Mouse (Mus musculus): Measurements from ENCODE around the gene Osbpl11. TPM values are rescaled to one million over a fixed set of nuclear protein-coding genes. Genes with fewer than 3 reads are reported as not detected.

The Osbpl11 gene
- polyA plus RNA-seq, 1 experiment, result 10.8 TPM

- Histone ChIP-seq H3K36me3 (ENCODE audit: control insufficient read depth, insufficient read depth, low read length) (no peaks in the 10 kb centered on the region), H3K27ac (ENCODE audit: control insufficient read depth, insufficient read depth, low read depth, low read length) (peak within 1 kb of the TSS; percentile 90), H3K27me3 (ENCODE audit: control insufficient read depth, insufficient read depth, low read length) (no peaks in the 10 kb centered on the region), H3K4me1 (ENCODE audit: control insufficient read depth, insufficient read depth, low read length) (peaks cover 6% of the 10 kb centered on the region), H3K4me3 (ENCODE audit: control insufficient read depth, low read depth, low read length) (peak within 1 kb of the TSS; percentile 98)
- TF ChIP-seq POLR2A (IDR thresholded peaks at IDR 0.05; ENCODE audit: control insufficient read depth, low read depth, low read length), result peak; percentile 60
- no peak for TF ChIP-seq CTCF (IDR thresholded peaks at IDR 0.05; ENCODE audit: control insufficient read depth, insufficient read depth, insufficient replicate concordance, low read depth, low read length)
Measured at GRCm38 (mm10) chr16:33251194-33252051, 66.6 kb downstream of the Osbpl11 start, which contains the start of gene Snx4. Snx4 (plus strand) TSS chr16:33251442.

- Histone ChIP-seq H3K4me3 (ENCODE audit: control insufficient read depth, low read depth, low read length) (no peak overlapping the region), H3K4me1 (ENCODE audit: control insufficient read depth, insufficient read depth, low read length) (peaks cover 6% of the 10 kb centered on the region), H3K36me3 (ENCODE audit: control insufficient read depth, insufficient read depth, low read length) (no peaks in the 10 kb centered on the region), H3K27me3 (ENCODE audit: control insufficient read depth, insufficient read depth, low read length) (no peaks in the 10 kb centered on the region), H3K27ac (ENCODE audit: control insufficient read depth, insufficient read depth, low read depth, low read length) (no peak overlapping the region)
- TF ChIP-seq POLR2A (IDR thresholded peaks at IDR 0.05; ENCODE audit: control insufficient read depth, low read depth, low read length), result no peak
- TF ChIP-seq CTCF (IDR thresholded peaks at IDR 0.05; ENCODE audit: control insufficient read depth, insufficient read depth, insufficient replicate concordance, low read depth, low read length), result no peak
Measured at GRCm38 (mm10) chr16:33255601-33256000, 70.7 kb downstream of the Osbpl11 start.

GRCm38 (mm10) chr16:33258530-33258929 lies 73.7 kb downstream of the Osbpl11 start:
- H3K4me1 ChIP-seq (ENCODE audit: control insufficient read depth, insufficient read depth, low read length), result no peaks in the 10 kb centered on the region
- no peak for TF ChIP-seq POLR2A (IDR thresholded peaks at IDR 0.05; ENCODE audit: control insufficient read depth, low read depth, low read length)
- no peak for TF ChIP-seq CTCF (IDR thresholded peaks at IDR 0.05; ENCODE audit: control insufficient read depth, insufficient read depth, insufficient replicate concordance, low read depth, low read length)
- H3K27ac ChIP-seq (ENCODE audit: control insufficient read depth, insufficient read depth, low read depth, low read length), result no peak overlapping the region
- no peaks in the 10 kb centered on the region for H3K36me3 ChIP-seq (ENCODE audit: control insufficient read depth, insufficient read depth, low read length)
- no peaks in the 10 kb centered on the region for H3K27me3 ChIP-seq (ENCODE audit: control insufficient read depth, insufficient read depth, low read length)
- H3K4me3 ChIP-seq (ENCODE audit: control insufficient read depth, low read depth, low read length), result no peak overlapping the region

- Histone ChIP-seq H3K36me3 (ENCODE audit: control insufficient read depth, insufficient read depth, low read length) (no peaks in the 10 kb centered on the region; the same call in 1 of the 2 replicates), H3K4me1 (ENCODE audit: control insufficient read depth, insufficient read depth, low read length) (no peaks in the 10 kb centered on the region), H3K27me3 (ENCODE audit: control insufficient read depth, insufficient read depth, low read length) (no peaks in the 10 kb centered on the region), H3K27ac (ENCODE audit: control insufficient read depth, insufficient read depth, low read depth, low read length) (no peak overlapping the region), H3K4me3 (ENCODE audit: control insufficient read depth, low read depth, low read length) (no peak overlapping the region)
- no peak for TF ChIP-seq CTCF (IDR thresholded peaks at IDR 0.05; ENCODE audit: control insufficient read depth, insufficient read depth, insufficient replicate concordance, low read depth, low read length)
- TF ChIP-seq POLR2A (IDR thresholded peaks at IDR 0.05; ENCODE audit: control insufficient read depth, low read depth, low read length), result no peak
Measured at GRCm38 (mm10) chr16:33259824-33260223, 75.0 kb downstream of the Osbpl11 start.

- no peaks in the 10 kb centered on the region; the same call in none of the 2 replicates for H3K36me3 ChIP-seq (ENCODE audit: control insufficient read depth, insufficient read depth, low read length)
- H3K27ac ChIP-seq (ENCODE audit: control insufficient read depth, insufficient read depth, low read depth, low read length), result no peak overlapping the region
- TF ChIP-seq POLR2A (IDR thresholded peaks at IDR 0.05; ENCODE audit: control insufficient read depth, low read depth, low read length) (no peak), CTCF (IDR thresholded peaks at IDR 0.05; ENCODE audit: control insufficient read depth, insufficient read depth, insufficient replicate concordance, low read depth, low read length) (no peak)
- no peak overlapping the region for H3K4me3 ChIP-seq (ENCODE audit: control insufficient read depth, low read depth, low read length)
- no peaks in the 10 kb centered on the region for H3K27me3 ChIP-seq (ENCODE audit: control insufficient read depth, insufficient read depth, low read length)
- no peaks in the 10 kb centered on the region for H3K4me1 ChIP-seq (ENCODE audit: control insufficient read depth, insufficient read depth, low read length)
Measured at GRCm38 (mm10) chr16:33260825-33261224, 76.0 kb downstream of the Osbpl11 start.

GRCm38 (mm10) chr16:33261584-33262061 lies 76.8 kb downstream of the Osbpl11 start:
- no peaks in the 10 kb centered on the region for H3K27me3 ChIP-seq (ENCODE audit: control insufficient read depth, insufficient read depth, low read length)
- no peak overlapping the region; the same call in 1 of the 2 replicates for H3K27ac ChIP-seq (ENCODE audit: control insufficient read depth, insufficient read depth, low read depth, low read length)
- no peaks in the 10 kb centered on the region for H3K4me1 ChIP-seq (ENCODE audit: control insufficient read depth, insufficient read depth, low read length)
- TF ChIP-seq CTCF (IDR thresholded peaks at IDR 0.05; ENCODE audit: control insufficient read depth, insufficient read depth, insufficient replicate concordance, low read depth, low read length) (no peak), POLR2A (IDR thresholded peaks at IDR 0.05; ENCODE audit: control insufficient read depth, low read depth, low read length) (no peak)
- H3K36me3 ChIP-seq (ENCODE audit: control insufficient read depth, insufficient read depth, low read length), result peaks cover 3% of the 10 kb centered on the region
- H3K4me3 ChIP-seq (ENCODE audit: control insufficient read depth, low read depth, low read length), result no peak overlapping the region

GRCm38 (mm10) chr16:33262096-33262495 lies 77.2 kb downstream of the Osbpl11 start:
- no peaks in the 10 kb centered on the region for H3K27me3 ChIP-seq (ENCODE audit: control insufficient read depth, insufficient read depth, low read length)
- H3K4me1 ChIP-seq (ENCODE audit: control insufficient read depth, insufficient read depth, low read length), result no peaks in the 10 kb centered on the region
- H3K36me3 ChIP-seq (ENCODE audit: control insufficient read depth, insufficient read depth, low read length), result peaks cover 4% of the 10 kb centered on the region
- no peak overlapping the region for H3K27ac ChIP-seq (ENCODE audit: control insufficient read depth, insufficient read depth, low read depth, low read length)
- TF ChIP-seq CTCF (IDR thresholded peaks at IDR 0.05; ENCODE audit: control insufficient read depth, insufficient read depth, insufficient replicate concordance, low read depth, low read length) (no peak), POLR2A (IDR thresholded peaks at IDR 0.05; ENCODE audit: control insufficient read depth, low read depth, low read length) (no peak)
- H3K4me3 ChIP-seq (ENCODE audit: control insufficient read depth, low read depth, low read length), result no peak overlapping the region
